Mouse (Mus musculus): Measurements from ENCODE around the gene Aldh1b1. TPM values are rescaled to one million over a fixed set of nuclear protein-coding genes. Genes with fewer than 3 reads are reported as not detected.
A peak's percentile ranks its signal among the peaks of the same experiment; 100 is the strongest.

Gene Aldh1b1
- total RNA-seq, 2 experiments from 2014 or later, result 8.7 to 9.7 TPM

DNA sequence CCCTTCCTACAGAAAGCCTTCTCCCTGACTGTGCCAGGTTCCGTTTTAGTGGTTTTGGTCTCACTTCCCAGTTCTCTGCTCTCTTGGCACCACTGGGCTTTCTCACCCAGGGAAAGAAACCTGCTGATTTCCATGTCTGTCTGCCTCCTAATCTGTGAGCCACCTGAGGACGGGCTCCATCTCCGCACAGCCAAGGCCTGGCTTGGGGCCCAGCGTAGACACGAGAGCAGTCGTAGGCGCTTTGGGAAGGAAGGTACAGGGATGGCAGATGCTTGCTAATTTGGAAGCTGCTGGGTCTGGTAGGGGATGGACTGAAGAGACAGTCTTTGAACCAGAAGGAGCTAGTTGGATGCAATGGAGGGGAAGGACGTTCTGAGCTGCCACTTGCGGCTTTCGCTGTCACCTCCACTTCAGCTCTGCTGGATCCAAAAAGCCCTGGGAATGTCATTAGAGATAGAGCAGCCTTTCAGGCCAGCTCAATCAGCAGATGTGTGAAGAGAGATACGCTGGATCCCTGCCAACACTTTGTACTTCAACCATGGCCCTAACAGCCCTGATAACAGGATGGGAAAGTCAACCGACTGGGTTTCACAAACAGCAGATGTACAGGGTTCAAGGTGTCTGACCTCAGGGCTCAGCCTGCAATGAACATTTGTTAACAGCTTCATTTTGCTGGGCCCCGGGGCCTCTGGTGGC is 9.4 kb upstream of the Aldh1b1 start:
- peak; percentile 49 to 53 for DNase-seq (ENCODE audit: low spot score in 2 of 2)
- no peak for TF ChIP-seq CTCF (conservative IDR thresholded peaks at IDR 0.05)
- H3K4me3 ChIP-seq, result no peak overlapping the region
- no peak overlapping the region for H3K27ac ChIP-seq

DNA sequence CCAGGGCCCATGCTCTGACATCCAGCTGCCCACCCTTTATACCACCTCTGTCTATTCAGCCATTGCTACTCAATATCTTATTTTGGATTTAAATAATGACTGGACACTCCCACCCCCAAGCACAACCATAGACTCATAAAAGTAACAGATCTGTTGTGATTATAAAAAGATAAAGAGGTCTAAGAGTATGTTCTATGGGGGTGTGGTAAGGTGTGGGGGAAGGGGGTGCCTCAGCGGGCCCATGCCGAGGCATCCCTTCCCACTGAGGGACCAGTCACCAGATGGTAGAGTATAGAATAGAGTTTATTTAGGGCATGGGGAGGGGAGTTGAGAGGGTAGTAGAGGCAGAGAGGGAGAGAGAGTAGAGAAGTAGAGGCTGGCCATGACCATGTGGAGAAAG is 8.8 kb upstream of the Aldh1b1 start:
- Histone ChIP-seq H3K4me3 (no peak overlapping the region), H3K27ac (no peak overlapping the region)
- no peak for DNase-seq (ENCODE audit: low spot score in 2 of 2)
- no peak for TF ChIP-seq CTCF (conservative IDR thresholded peaks at IDR 0.05)

- H3K27ac ChIP-seq, result no peak overlapping the region
- TF ChIP-seq CTCF (conservative IDR thresholded peaks at IDR 0.05), result no peak
- H3K4me3 ChIP-seq, result no peak overlapping the region
- no peak for DNase-seq (ENCODE audit: low spot score in 2 of 2)
These were observed 3.5 kb upstream of the Aldh1b1 start for GRCm38 (mm10) chr4:45795191-45795811.

GRCm38 (mm10) chr4:45796760-45797159 is 2.1 kb upstream of the Aldh1b1 start:
- no peak for TF ChIP-seq CTCF (conservative IDR thresholded peaks at IDR 0.05)

GRCm38 (mm10) chr4:45799956-45800537 is 1.2 kb downstream of the Aldh1b1 start:
- Histone ChIP-seq H3K4me3 (no peak overlapping the region), H3K27ac (no peak overlapping the region)
- no peak for TF ChIP-seq CTCF (conservative IDR thresholded peaks at IDR 0.05)
- DNase-seq (ENCODE audit: low spot score in 2 of 2), result no peak

More at GRCm38 (mm10) chr4:45796760-45797159, 2.1 kb upstream of the Aldh1b1 start:
- no peak overlapping the region for H3K27ac ChIP-seq
- no peak overlapping the region for H3K4me3 ChIP-seq
- no peak for DNase-seq (ENCODE audit: low spot score in 2 of 2)

DNA sequence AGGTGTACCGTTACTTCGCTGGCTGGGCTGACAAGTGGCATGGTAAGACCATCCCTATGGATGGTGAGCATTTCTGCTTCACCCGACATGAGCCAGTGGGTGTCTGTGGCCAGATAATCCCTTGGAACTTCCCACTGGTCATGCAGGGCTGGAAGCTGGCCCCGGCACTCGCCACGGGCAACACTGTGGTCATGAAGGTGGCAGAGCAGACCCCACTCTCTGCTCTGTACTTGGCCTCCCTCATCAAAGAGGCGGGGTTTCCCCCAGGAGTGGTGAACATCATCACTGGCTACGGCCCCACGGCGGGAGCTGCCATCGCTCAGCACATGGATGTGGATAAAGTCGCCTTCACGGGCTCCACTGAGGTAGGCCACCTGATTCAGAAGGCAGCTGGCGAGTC is 4.1 kb downstream of the Aldh1b1 start:
- no peak for TF ChIP-seq CTCF (conservative IDR thresholded peaks at IDR 0.05)
- Histone ChIP-seq H3K27ac (no peak overlapping the region), H3K4me3 (no peak overlapping the region)
- no peak for DNase-seq (ENCODE audit: low spot score in 2 of 2)

- no peak for TF ChIP-seq CTCF (conservative IDR thresholded peaks at IDR 0.05)
- Histone ChIP-seq H3K4me3 (no peak overlapping the region), H3K27ac (no peak overlapping the region)
- no peak for DNase-seq (ENCODE audit: low spot score in 2 of 2)
These were observed 9.2 kb downstream of the Aldh1b1 start for GRCm38 (mm10) chr4:45808034-45808433.

DNA sequence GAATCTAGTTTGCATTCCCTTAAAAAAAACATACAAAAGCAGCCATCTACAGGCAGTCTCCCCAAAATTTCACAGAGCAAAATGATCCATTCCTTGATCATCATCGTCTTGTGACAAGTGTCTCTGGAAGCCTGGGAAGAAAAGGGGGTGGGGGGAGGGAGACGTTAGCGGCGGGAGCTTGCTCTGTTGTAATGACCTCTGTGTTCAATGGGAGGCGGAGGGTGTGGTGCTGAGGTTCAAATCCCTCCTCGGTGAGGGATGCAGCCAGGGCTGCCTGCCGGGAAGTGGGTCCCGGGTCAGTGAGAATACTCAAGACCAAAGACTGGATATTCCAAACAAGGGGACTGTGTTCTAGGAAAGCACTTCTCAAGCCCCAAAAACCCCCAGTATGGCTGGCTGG is 12.4 kb downstream of the Aldh1b1 start:
- no peak overlapping the region for H3K27ac ChIP-seq
- no peak for DNase-seq (ENCODE audit: low spot score in 2 of 2)
- H3K4me3 ChIP-seq, result no peak overlapping the region
- no peak for TF ChIP-seq CTCF (conservative IDR thresholded peaks at IDR 0.05)

DNA sequence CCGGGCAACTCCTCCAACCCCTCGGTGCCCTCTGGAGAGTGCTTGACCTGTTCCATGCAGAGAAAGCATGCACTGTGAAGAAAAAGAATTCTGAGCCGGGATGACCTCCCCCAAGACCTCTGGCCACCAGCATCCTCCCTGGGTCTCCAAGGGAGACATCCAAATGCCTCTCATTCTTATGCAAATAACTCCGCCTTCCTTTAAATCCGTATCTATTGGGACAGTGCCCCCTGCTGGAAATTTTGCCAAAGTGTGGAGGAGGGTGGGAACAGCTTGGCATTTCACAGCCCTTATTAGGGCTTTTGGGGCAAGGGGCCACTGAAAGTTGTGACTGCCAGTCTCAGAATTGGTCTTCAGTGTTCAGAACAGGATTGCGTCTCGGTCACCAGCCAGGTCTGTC is 16.7 kb downstream of the Aldh1b1 start:
- DNase-seq (ENCODE audit: low spot score in 2 of 2), result peak; percentile 33 to 63
- TF ChIP-seq CTCF (conservative IDR thresholded peaks at IDR 0.05), result peak; percentile 84
- H3K27ac ChIP-seq, result no peak overlapping the region
- H3K4me3 ChIP-seq, result no peak overlapping the region

DNA sequence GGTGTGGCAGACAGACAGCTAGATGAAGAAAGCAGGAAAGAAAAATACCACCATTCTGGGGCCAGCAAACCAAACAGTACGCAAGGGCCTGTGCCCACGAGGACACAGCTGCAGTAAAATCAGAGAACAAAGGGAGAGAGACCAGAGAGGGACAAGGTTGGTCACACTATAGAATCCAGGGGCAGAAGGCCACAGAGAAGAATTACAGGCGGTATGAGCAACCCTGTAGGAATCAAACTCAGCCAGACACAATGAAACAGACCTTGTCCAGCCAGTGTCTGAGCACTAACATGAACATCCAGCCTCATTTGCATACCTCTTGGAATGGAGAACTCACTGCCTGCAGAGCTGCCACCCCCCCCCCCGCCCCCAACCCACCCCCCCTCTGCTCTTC is 20.0 kb downstream of the Aldh1b1 start:
- Histone ChIP-seq H3K4me3 (no peak overlapping the region), H3K27ac (no peak overlapping the region)
- DNase-seq (ENCODE audit: low spot score in 2 of 2), result no peak
- TF ChIP-seq CTCF (conservative IDR thresholded peaks at IDR 0.05), result no peak

DNA sequence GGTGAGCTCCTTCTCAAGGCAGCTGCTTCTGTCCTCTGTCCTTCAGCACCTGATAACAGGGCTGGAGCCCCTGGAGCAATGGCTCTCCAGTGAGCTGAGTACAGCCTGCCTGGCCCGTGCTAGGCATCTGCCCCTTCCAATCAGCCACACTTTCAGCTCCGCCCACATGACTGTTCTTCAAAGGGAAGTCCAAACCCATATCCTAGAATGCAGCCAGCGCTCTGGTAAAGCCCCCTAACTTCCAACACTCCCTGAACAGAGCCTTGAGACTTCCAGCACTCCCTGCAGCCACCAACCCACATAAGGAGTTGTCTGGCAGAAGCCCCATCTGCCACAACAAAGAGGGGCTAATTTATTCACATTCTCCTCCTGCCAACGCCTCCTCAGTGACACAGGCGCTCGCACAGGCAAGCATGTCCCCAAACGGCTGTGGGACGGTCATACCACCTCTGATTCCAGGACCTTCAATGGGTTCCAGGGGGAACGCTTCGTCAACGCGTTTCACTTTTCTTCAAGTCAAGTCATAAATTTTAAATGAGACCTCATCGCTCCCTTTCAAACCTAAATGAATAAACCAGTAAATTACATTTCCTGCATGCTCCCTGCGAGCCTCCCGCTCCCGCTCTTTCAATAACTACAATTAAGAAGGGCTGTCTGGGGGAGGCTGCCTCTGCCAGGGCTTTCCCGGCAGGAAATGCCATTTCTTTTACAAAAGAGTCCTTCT is 20.5 kb downstream of the Aldh1b1 start:
- DNase-seq (ENCODE audit: low spot score in 2 of 2), result peak in 1 of 2 experiments; percentile 42
- H3K4me3 ChIP-seq, result peak overlapping the region; percentile 47
- TF ChIP-seq CTCF (conservative IDR thresholded peaks at IDR 0.05), result no peak
- peak overlapping the region; percentile 70 for H3K27ac ChIP-seq

DNA sequence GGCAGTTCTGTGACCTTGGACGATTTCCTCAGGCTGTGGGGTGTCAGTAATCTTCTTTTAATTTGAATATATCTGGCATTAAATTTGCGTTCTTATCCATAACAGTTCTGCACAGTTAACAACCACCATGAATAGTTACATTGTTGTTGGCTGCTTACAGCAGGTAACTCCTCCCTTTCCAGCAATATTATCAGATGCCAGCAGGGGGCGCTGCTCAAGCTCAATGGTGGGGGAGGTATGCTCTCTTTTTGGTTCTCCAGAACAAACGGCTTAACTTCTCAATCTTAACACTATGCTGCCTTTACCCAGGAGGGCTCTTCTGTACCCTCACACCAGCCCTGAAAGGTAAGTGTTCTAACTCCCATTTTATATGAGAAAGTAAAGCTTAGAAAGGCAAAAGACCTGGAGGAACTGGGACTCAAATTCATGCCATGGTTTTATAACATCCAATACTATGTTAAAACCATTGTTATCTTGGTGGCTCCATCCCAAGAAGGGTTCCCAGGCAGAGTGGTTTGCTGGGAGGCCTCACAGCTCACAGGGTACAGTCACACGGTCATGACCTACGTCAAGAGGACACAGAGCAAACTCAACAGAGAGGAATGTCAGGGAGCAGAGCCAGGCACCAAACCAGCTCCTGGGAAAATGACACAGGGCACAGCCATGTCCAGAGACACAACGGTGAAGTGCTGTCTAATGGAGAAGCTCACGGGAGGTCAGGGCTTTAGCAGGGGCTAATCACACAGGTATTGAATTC is 21.4 kb downstream of the Aldh1b1 start:
- peak; percentile 35 to 81 for DNase-seq (ENCODE audit: low spot score in 2 of 2)
- H3K27ac ChIP-seq, result peak overlapping the region; percentile 70
- peak overlapping the region; percentile 47 for H3K4me3 ChIP-seq
- peak; percentile 93 for TF ChIP-seq CTCF (conservative IDR thresholded peaks at IDR 0.05)
